Mouse (Mus musculus): ENCODE measurements around the gene Kctd13. TPM values are rescaled to one million over a fixed set of nuclear protein-coding genes. Genes with fewer than 3 reads are reported as not detected.

Kctd13 gene
- polyA plus RNA-seq, 1 experiment: 85.5 TPM

- H3K27me3 ChIP-seq (ENCODE audit: control insufficient read depth, insufficient read depth, low read length): no peaks in the 10 kb centered on the region
- no peak overlapping the region for H3K27ac ChIP-seq (ENCODE audit: control insufficient read depth, insufficient read depth, low read depth, low read length)
- H3K4me3 ChIP-seq (ENCODE audit: control insufficient read depth, low read depth, low read length): no peak overlapping the region
- peaks cover 1% of the 10 kb centered on the region for H3K36me3 ChIP-seq (ENCODE audit: control insufficient read depth, insufficient read depth, low read length)
- H3K4me1 ChIP-seq (ENCODE audit: control insufficient read depth, insufficient read depth, low read length): peaks cover 29% of the 10 kb centered on the region
- TF ChIP-seq CTCF (IDR thresholded peaks at IDR 0.05; ENCODE audit: control insufficient read depth, insufficient read depth, insufficient replicate concordance, low read depth, low read length) (no peak), POLR2A (IDR thresholded peaks at IDR 0.05; ENCODE audit: control insufficient read depth, low read depth, low read length) (no peak)
Observed at GRCm38 (mm10) chr7:126950647-126951615, 22.3 kb downstream of the Kctd13 start.

GRCm38 (mm10) chr7:126951741-126952140, 23.1 kb downstream of the Kctd13 start:
- H3K27me3 ChIP-seq (ENCODE audit: control insufficient read depth, insufficient read depth, low read length): no peaks in the 10 kb centered on the region
- TF ChIP-seq POLR2A (IDR thresholded peaks at IDR 0.05; ENCODE audit: control insufficient read depth, low read depth, low read length): no peak
- no peak for TF ChIP-seq CTCF (IDR thresholded peaks at IDR 0.05; ENCODE audit: control insufficient read depth, insufficient read depth, insufficient replicate concordance, low read depth, low read length)
- peaks cover 29% of the 10 kb centered on the region for H3K4me1 ChIP-seq (ENCODE audit: control insufficient read depth, insufficient read depth, low read length)
- no peak overlapping the region for H3K27ac ChIP-seq (ENCODE audit: control insufficient read depth, insufficient read depth, low read depth, low read length)
- no peaks in the 10 kb centered on the region; the same call in none of the 2 replicates for H3K36me3 ChIP-seq (ENCODE audit: control insufficient read depth, insufficient read depth, low read length)
- no peak overlapping the region for H3K4me3 ChIP-seq (ENCODE audit: control insufficient read depth, low read depth, low read length)

- Histone ChIP-seq H3K27me3 (ENCODE audit: control insufficient read depth, insufficient read depth, low read length) (no peaks in the 10 kb centered on the region), H3K4me3 (ENCODE audit: control insufficient read depth, low read depth, low read length) (no peak overlapping the region), H3K27ac (ENCODE audit: control insufficient read depth, insufficient read depth, low read depth, low read length) (no peak overlapping the region), H3K4me1 (ENCODE audit: control insufficient read depth, insufficient read depth, low read length) (peaks cover 29% of the 10 kb centered on the region), H3K36me3 (ENCODE audit: control insufficient read depth, insufficient read depth, low read length) (no peaks in the 10 kb centered on the region; the same call in none of the 2 replicates)
- TF ChIP-seq POLR2A (IDR thresholded peaks at IDR 0.05; ENCODE audit: control insufficient read depth, low read depth, low read length): no peak
- no peak for TF ChIP-seq CTCF (IDR thresholded peaks at IDR 0.05; ENCODE audit: control insufficient read depth, insufficient read depth, insufficient replicate concordance, low read depth, low read length)
Observed at GRCm38 (mm10) chr7:126952646-126953045, 24.0 kb downstream of the Kctd13 start.

GRCm38 (mm10) chr7:126955125-126955524, 26.4 kb downstream of the Kctd13 start:
- no peak overlapping the region for H3K27ac ChIP-seq (ENCODE audit: control insufficient read depth, insufficient read depth, low read depth, low read length)

GRCm38 (mm10) chr7:126959780-126960179, 31.1 kb downstream of the Kctd13 start:
- Histone ChIP-seq H3K4me1 (ENCODE audit: control insufficient read depth, insufficient read depth, low read length) (no peaks in the 10 kb centered on the region; the same call in 1 of the 2 replicates), H3K36me3 (ENCODE audit: control insufficient read depth, insufficient read depth, low read length) (peaks cover 3% of the 10 kb centered on the region), H3K4me3 (ENCODE audit: control insufficient read depth, low read depth, low read length) (no peak overlapping the region), H3K27ac (ENCODE audit: control insufficient read depth, insufficient read depth, low read depth, low read length) (no peak overlapping the region), H3K27me3 (ENCODE audit: control insufficient read depth, insufficient read depth, low read length) (no peaks in the 10 kb centered on the region)
- no peak for TF ChIP-seq POLR2A (IDR thresholded peaks at IDR 0.05; ENCODE audit: control insufficient read depth, low read depth, low read length)
- TF ChIP-seq CTCF (IDR thresholded peaks at IDR 0.05; ENCODE audit: control insufficient read depth, insufficient read depth, insufficient replicate concordance, low read depth, low read length): no peak

More at GRCm38 (mm10) chr7:126955125-126955524, 26.4 kb downstream of the Kctd13 start:
- Histone ChIP-seq H3K36me3 (ENCODE audit: control insufficient read depth, insufficient read depth, low read length) (peaks cover 1% of the 10 kb centered on the region), H3K4me1 (ENCODE audit: control insufficient read depth, insufficient read depth, low read length) (peaks cover 8% of the 10 kb centered on the region), H3K27me3 (ENCODE audit: control insufficient read depth, insufficient read depth, low read length) (no peaks in the 10 kb centered on the region), H3K4me3 (ENCODE audit: control insufficient read depth, low read depth, low read length) (no peak overlapping the region)
- TF ChIP-seq CTCF (IDR thresholded peaks at IDR 0.05; ENCODE audit: control insufficient read depth, insufficient read depth, insufficient replicate concordance, low read depth, low read length) (no peak), POLR2A (IDR thresholded peaks at IDR 0.05; ENCODE audit: control insufficient read depth, low read depth, low read length) (no peak)

- no peak for TF ChIP-seq CTCF (IDR thresholded peaks at IDR 0.05; ENCODE audit: control insufficient read depth, insufficient read depth, insufficient replicate concordance, low read depth, low read length)
- no peak for TF ChIP-seq POLR2A (IDR thresholded peaks at IDR 0.05; ENCODE audit: control insufficient read depth, low read depth, low read length)
- no peak overlapping the region for H3K4me3 ChIP-seq (ENCODE audit: control insufficient read depth, low read depth, low read length)
- no peaks in the 10 kb centered on the region for H3K27me3 ChIP-seq (ENCODE audit: control insufficient read depth, insufficient read depth, low read length)
Observed at GRCm38 (mm10) chr7:126961095-126961494, 32.4 kb downstream of the Kctd13 start.

GRCm38 (mm10) chr7:126961965-126962364, 33.3 kb downstream of the Kctd13 start:
- no peak for TF ChIP-seq POLR2A (IDR thresholded peaks at IDR 0.05; ENCODE audit: control insufficient read depth, low read depth, low read length)
- TF ChIP-seq CTCF (IDR thresholded peaks at IDR 0.05; ENCODE audit: control insufficient read depth, insufficient read depth, insufficient replicate concordance, low read depth, low read length): no peak
- H3K4me3 ChIP-seq (ENCODE audit: control insufficient read depth, low read depth, low read length): no peak overlapping the region
- H3K36me3 ChIP-seq (ENCODE audit: control insufficient read depth, insufficient read depth, low read length): peaks cover 3% of the 10 kb centered on the region
- no peaks in the 10 kb centered on the region; the same call in 1 of the 2 replicates for H3K4me1 ChIP-seq (ENCODE audit: control insufficient read depth, insufficient read depth, low read length)
- H3K27me3 ChIP-seq (ENCODE audit: control insufficient read depth, insufficient read depth, low read length): no peaks in the 10 kb centered on the region
- no peak overlapping the region for H3K27ac ChIP-seq (ENCODE audit: control insufficient read depth, insufficient read depth, low read depth, low read length)

More at GRCm38 (mm10) chr7:126961095-126961494, 32.4 kb downstream of the Kctd13 start:
- Histone ChIP-seq H3K27ac (ENCODE audit: control insufficient read depth, insufficient read depth, low read depth, low read length) (no peak overlapping the region), H3K36me3 (ENCODE audit: control insufficient read depth, insufficient read depth, low read length) (peaks cover 3% of the 10 kb centered on the region), H3K4me1 (ENCODE audit: control insufficient read depth, insufficient read depth, low read length) (no peaks in the 10 kb centered on the region; the same call in 1 of the 2 replicates)
